Mouse (Mus musculus) heart, embryonic 14.5 days (tissue): ENCODE results near the gene Myh9. TPM values are rescaled to one million over a fixed set of nuclear protein-coding genes. Genes with fewer than 3 reads are reported as not detected.

Source experiments
- ATAC-seq: fragments of 200-750 bp; cut with Nextera tagmentation; 2 replicates; pipeline ENCODE4 v1.8.0; 2017; ENCODE audit warnings: low read depth, moderate TSS enrichment; ENCODE audit not compliant: insufficient number of reproducible peaks, insufficient read depth, low FRiP score
- H3K27ac ChIP-seq, 2 experiments: fragments of 200-500 bp in 1 of 2; fragments of 300-500 bp in 1 of 2; sonication (generic) in 1 of 2; replicated peaks in 1 of 2; 2 replicates each; pipeline ENCODE4 v1.5.1; 2012 to 2014; ENCODE audit warnings: low read depth in 2 of 2, low read length in 2 of 2, control low read depth in 1 of 2, mild to moderate bottlenecking in 1 of 2, mixed read lengths in 1 of 2; ENCODE audit not compliant: control insufficient read depth in 1 of 2, insufficient read depth in 1 of 2
- H3K27me3 ChIP-seq: fragments of 300-500 bp; sonication (generic); 2 replicates; pipeline ENCODE4 v1.6.1; 2014; ENCODE audit warnings: mild to moderate bottlenecking, low read length, control low read depth; ENCODE audit not compliant: control insufficient read depth, insufficient read depth
- H3K36me3 ChIP-seq: fragments of 300-500 bp; sonication (generic); 2 replicates; pipeline ENCODE4 v1.6.1; 2014; ENCODE audit warnings: mild to moderate bottlenecking, control low read depth, low read length, mixed read lengths; ENCODE audit not compliant: control insufficient read depth, insufficient read depth
- H3K4me1 ChIP-seq, 2 experiments: fragments of 200-500 bp in 1 of 2; fragments of 300-500 bp in 1 of 2; sonication (generic) in 1 of 2; 2 replicates each; pipeline ENCODE4 v1.6.1; 2012 to 2014; ENCODE audit warnings: low read length in 2 of 2, control low read depth in 1 of 2, mixed read lengths in 1 of 2; ENCODE audit not compliant: control insufficient read depth in 2 of 2, insufficient read depth in 2 of 2
- H3K4me2 ChIP-seq: fragments of 300-500 bp; sonication (generic); 2 replicates; pipeline ENCODE4 v1.6.1; 2014; ENCODE audit warnings: mild to moderate bottlenecking, low read length
- H3K4me3 ChIP-seq, 2 experiments: fragments of 200-500 bp in 1 of 2; fragments of 300-500 bp in 1 of 2; sonication (generic) in 1 of 2; 2 replicates each; pipeline ENCODE4 v1.5.1; 2012 to 2014; ENCODE audit warnings: low read length in 2 of 2, mild to moderate bottlenecking in 2 of 2, control low read depth in 1 of 2, low read depth in 1 of 2, moderate library complexity in 1 of 2; ENCODE audit not compliant: control insufficient read depth in 1 of 2, insufficient read depth in 1 of 2
- H3K9ac ChIP-seq: fragments of 300-500 bp; sonication (generic); 2 replicates; pipeline ENCODE4 v1.6.1; 2014; ENCODE audit warnings: mild to moderate bottlenecking, low read length
- H3K9me3 ChIP-seq: fragments of 300-500 bp; sonication (generic); 2 replicates; pipeline ENCODE4 v1.6.1; 2016; ENCODE audit warnings: low read length, control low read depth; ENCODE audit not compliant: control insufficient read depth
- WGBS: fragments of 180-500 bp; shearing (Covaris S2); extraction: QIAGEN DNeasy Blood & Tissue Kit; methylation state at CpG from one replicate; pipeline ENCODE4 v1.1.7; 2014; 5-methylcytosine and 5-hydroxymethylcytosine counted together
- polyA plus RNA-seq: library from polyadenylated mRNA; unstranded; fragments of >200 nt; fragmentation: Nextera tagmentation; extraction: Ambion mirVana; gene quantifications from 2 replicates; pipeline ENCODE4 v1.2.1, GENCODE M21; 2014

Gene Myh9
- polyA plus RNA-seq, 1 experiment from 2014 or later: 31.0 TPM

GRCm38 (mm10) chr15:77834336-77835268 is 7.4 kb downstream of the Myh9 start:
- H3K4me1 ChIP-seq: peaks cover 51 to 85% of the 10 kb centered on the region in 2 experiments
- H3K27ac ChIP-seq: peak overlapping the region in 1 of 2 experiments; percentile 97; a peak in 2 of 4 replicates
- ATAC-seq: no peak
- no peak overlapping the region for H3K4me3 ChIP-seq
- peak overlapping the region; percentile 16; the same call in 1 of the 2 replicates for H3K4me2 ChIP-seq
- no peaks in the 10 kb centered on the region for H3K9me3 ChIP-seq
- WGBS: 73% methylated on average over 15 of the region's 15 CpGs
- no peaks in the 10 kb centered on the region for H3K27me3 ChIP-seq
- H3K36me3 ChIP-seq: peaks cover 35% of the 10 kb centered on the region
- peak overlapping the region; percentile 25; the same call in 1 of the 2 replicates for H3K9ac ChIP-seq

GRCm38 (mm10) chr15:77833731-77834130 is 8.2 kb downstream of the Myh9 start:
- Histone ChIP-seq H3K9ac (no peak overlapping the region), H3K4me3 (no peak overlapping the region), H3K4me1 (peaks cover 48 to 79% of the 10 kb centered on the region in 2 experiments), H3K36me3 (peaks cover 38% of the 10 kb centered on the region), H3K9me3 (no peaks in the 10 kb centered on the region), H3K27ac (peak overlapping the region in 1 of 2 experiments; percentile 97; a peak in 2 of 4 replicates), H3K27me3 (no peaks in the 10 kb centered on the region), H3K4me2 (no peak overlapping the region)
- ATAC-seq: no peak
- 71% methylated on average over 6 of the region's 6 CpGs for WGBS

- no peak for ATAC-seq
- no peaks in the 10 kb centered on the region for H3K9me3 ChIP-seq
- H3K4me2 ChIP-seq: no peak overlapping the region
- H3K4me1 ChIP-seq: peaks cover 46 to 76% of the 10 kb centered on the region in 2 experiments
- no peak overlapping the region for H3K4me3 ChIP-seq
- no peak overlapping the region for H3K27ac ChIP-seq
- H3K9ac ChIP-seq: no peak overlapping the region
- peaks cover 38% of the 10 kb centered on the region for H3K36me3 ChIP-seq
- no peaks in the 10 kb centered on the region for H3K27me3 ChIP-seq
Observed at GRCm38 (mm10) chr15:77833083-77833482, 8.9 kb downstream of the Myh9 start.

DNA sequence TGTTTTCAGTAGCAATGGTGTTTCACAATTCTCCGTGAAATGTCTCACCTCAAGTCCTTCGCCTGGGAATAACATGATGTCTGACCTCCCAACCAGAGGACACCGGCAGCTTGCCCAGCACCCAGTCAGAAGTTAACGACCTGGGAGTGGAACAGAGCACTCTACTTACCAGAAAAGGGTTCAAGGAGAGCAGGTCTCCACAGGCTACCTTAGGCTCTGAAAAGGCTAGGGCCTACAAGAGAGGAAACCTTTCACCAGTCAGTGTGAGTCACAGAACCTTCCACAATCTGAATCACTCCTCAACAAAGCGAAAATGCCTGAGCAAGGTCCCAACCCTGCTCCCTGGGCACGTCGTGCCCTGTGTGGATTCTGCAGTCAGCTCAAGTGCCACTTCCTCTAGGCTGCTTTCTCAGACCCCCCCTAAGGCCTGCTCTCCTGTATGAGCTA is 9.5 kb downstream of the Myh9 start:
- Histone ChIP-seq H3K4me2 (no peak overlapping the region), H3K27me3 (no peaks in the 10 kb centered on the region), H3K4me3 (no peak overlapping the region), H3K36me3 (peaks cover 40% of the 10 kb centered on the region), H3K27ac (no peak overlapping the region), H3K9me3 (no peaks in the 10 kb centered on the region), H3K4me1 (peaks cover 46 to 76% of the 10 kb centered on the region in 2 experiments), H3K9ac (peak overlapping the region; percentile 34; the same call in 1 of the 2 replicates)
- no peak for ATAC-seq
- WGBS: 68% methylated on average over 7 of the region's 7 CpGs

- Histone ChIP-seq H3K27ac (no peak overlapping the region), H3K9ac (no peak overlapping the region), H3K4me3 (no peak overlapping the region), H3K36me3 (peaks cover 42% of the 10 kb centered on the region), H3K4me1 (peaks cover 47 to 76% of the 10 kb centered on the region in 2 experiments), H3K9me3 (no peaks in the 10 kb centered on the region), H3K4me2 (no peak overlapping the region), H3K27me3 (no peaks in the 10 kb centered on the region)
- WGBS: 75% methylated on average over 8 of the region's 8 CpGs
- ATAC-seq: no peak
Observed at GRCm38 (mm10) chr15:77831754-77832457, 10.1 kb downstream of the Myh9 start.

DNA sequence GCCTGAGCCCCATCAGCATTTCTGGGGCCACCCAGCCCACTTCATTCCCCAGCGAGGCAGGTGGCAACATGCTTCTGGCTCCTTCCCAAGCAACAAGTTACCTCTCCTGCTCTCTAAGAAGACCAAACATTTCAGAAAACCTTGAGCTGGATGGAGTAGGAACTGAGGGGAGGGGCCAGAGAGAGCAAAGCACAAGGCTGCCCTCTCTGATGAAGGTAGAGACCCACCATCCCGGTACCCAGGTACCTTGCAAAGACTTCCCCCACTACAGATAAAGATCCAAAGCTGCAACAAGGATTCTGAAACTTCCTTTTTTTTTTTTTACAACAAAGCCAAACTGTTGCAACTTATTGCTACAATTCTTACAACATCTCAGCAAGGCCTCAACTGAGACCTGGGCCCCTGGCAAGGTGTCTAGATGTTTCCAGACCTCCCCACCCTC is 10.8 kb downstream of the Myh9 start:
- 68% methylated on average over 2 of the region's 2 CpGs for WGBS
- no peak overlapping the region for H3K4me3 ChIP-seq
- H3K27ac ChIP-seq: 0 out of 4 replicates have a peak overlapping the region, but pooled peaks of 1 of the 2 experiments have one; percentile 6
- H3K4me2 ChIP-seq: no peak overlapping the region
- H3K27me3 ChIP-seq: no peaks in the 10 kb centered on the region
- peaks cover 41 to 73% of the 10 kb centered on the region in 2 experiments for H3K4me1 ChIP-seq
- H3K9me3 ChIP-seq: no peaks in the 10 kb centered on the region
- ATAC-seq: no peak
- H3K36me3 ChIP-seq: peaks cover 42% of the 10 kb centered on the region
- H3K9ac ChIP-seq: no peak overlapping the region

DNA sequence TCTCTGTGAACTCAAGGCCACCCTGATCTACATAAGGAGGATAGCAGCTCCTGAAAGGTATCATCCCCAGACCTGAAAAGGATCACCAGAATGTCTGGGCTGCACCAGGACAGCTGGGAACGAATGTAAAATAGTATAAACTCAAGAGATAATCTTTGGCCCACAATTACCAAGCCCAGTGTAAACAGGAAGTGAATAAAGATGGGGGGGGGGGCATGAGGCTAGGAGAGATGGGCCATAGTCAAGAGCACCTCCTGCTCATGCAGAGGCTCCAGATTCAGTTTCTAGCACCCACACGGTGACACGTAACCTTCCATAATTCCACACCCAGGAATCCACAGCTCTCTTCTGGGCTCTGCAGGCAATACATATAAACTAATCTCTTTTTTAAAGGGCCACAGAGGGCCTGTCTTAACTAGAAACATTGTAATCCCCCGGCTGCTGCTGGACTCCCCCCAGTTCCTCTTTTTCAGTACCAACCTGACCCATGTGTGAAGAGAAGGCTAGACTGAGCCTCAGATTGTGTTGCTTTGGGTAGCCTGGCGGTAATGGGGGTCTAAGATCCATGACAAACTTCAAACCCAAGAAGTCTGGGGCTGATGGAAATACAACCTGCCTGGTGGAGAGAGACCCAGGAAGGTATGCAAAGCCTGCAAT is 11.4 kb downstream of the Myh9 start:
- Histone ChIP-seq H3K36me3 (peaks cover 42% of the 10 kb centered on the region), H3K4me3 (no peak overlapping the region), H3K27me3 (no peaks in the 10 kb centered on the region), H3K27ac (0 out of 4 replicates have a peak overlapping the region, but pooled peaks of 1 of the 2 experiments have one; percentile 6), H3K9me3 (no peaks in the 10 kb centered on the region), H3K9ac (no peak overlapping the region), H3K4me1 (peaks cover 36 to 73% of the 10 kb centered on the region in 2 experiments), H3K4me2 (no peak overlapping the region)
- ATAC-seq: no peak
- WGBS: 82% methylated on average over 5 of the region's 5 CpGs
